Mouse (Mus musculus) ES-E14 (cell line): ENCODE measurements around the gene Rusc1. TPM values are rescaled to one million over a fixed set of nuclear protein-coding genes. Genes with fewer than 3 reads are reported as not detected.

Experiments used
- DNase-seq: peaks from one replicate; pipeline ENCODE4 v3.0.0-alpha.2; 2013; ENCODE audit warnings: low read depth, low spot score
- H3K27ac ChIP-seq: 2 replicates; pipeline ENCODE4 v1.5.1; 2012; ENCODE audit warnings: low read depth, mild to moderate bottlenecking, low read length, moderate library complexity, mixed read lengths; ENCODE audit not compliant: poor library complexity, insufficient read depth, severe bottlenecking
- H3K36me3 ChIP-seq: 2 replicates; pipeline ENCODE4 v1.6.1; 2012; ENCODE audit warnings: mild to moderate bottlenecking, low read length, moderate library complexity, mixed read lengths; ENCODE audit not compliant: control insufficient read depth, poor library complexity, insufficient read depth, severe bottlenecking
- H3K4me1 ChIP-seq, 2 experiments: fragments of 150-350 bp in 1 of 2; sonication (generic) in 1 of 2; 2 replicates each; pipeline ENCODE4 v1.6.1; 2012; ENCODE audit warnings: low read length in 2 of 2, mild to moderate bottlenecking in 1 of 2, mixed read lengths in 1 of 2; ENCODE audit not compliant: control insufficient read depth in 2 of 2, insufficient read depth in 2 of 2, poor library complexity in 1 of 2
- H3K4me3 ChIP-seq, 2 experiments: fragments of 150-350 bp in 1 of 2; sonication (generic) in 1 of 2; 2 replicates each; pipeline ENCODE4 v1.5.1; 2012; ENCODE audit warnings: low read length in 2 of 2, low read depth in 1 of 2, mild to moderate bottlenecking in 1 of 2, mixed read lengths in 1 of 2; ENCODE audit not compliant: insufficient read depth in 1 of 2, poor library complexity in 1 of 2, severe bottlenecking in 1 of 2
- H3K9ac ChIP-seq: 2 replicates; pipeline ENCODE4 v1.6.1; 2012; ENCODE audit warnings: low read depth, mild to moderate bottlenecking, low read length, mixed read lengths; ENCODE audit not compliant: poor library complexity, insufficient read depth, severe bottlenecking
- H3K9me3 ChIP-seq: fragments of 150-350 bp; sonication (generic); 2 replicates; pipeline ENCODE4 v1.6.1; 2012; ENCODE audit warnings: low read depth, mild to moderate bottlenecking, low read length; ENCODE audit not compliant: control insufficient read depth, insufficient read depth
- CHD2 ChIP-seq: IDR thresholded peaks from 2 replicates; pipeline ENCODE4 v1.6.1; 2014; ENCODE audit warnings: mild to moderate bottlenecking, low read depth, low read length, inconsistent platforms
- HCFC1 ChIP-seq: IDR thresholded peaks from 2 replicates; pipeline ENCODE4 v1.6.1; 2012; ENCODE audit warnings: low read length, inconsistent platforms, borderline replicate concordance; ENCODE audit not compliant: insufficient read depth
- MAFK ChIP-seq: IDR thresholded peaks from 2 replicates; pipeline ENCODE4 v1.6.1; 2014; ENCODE audit warnings: mild to moderate bottlenecking, low read depth, low read length, inconsistent platforms; ENCODE audit not compliant: insufficient read depth
- ZC3H11A ChIP-seq: IDR thresholded peaks from 2 replicates; pipeline ENCODE4 v1.6.1; 2012; ENCODE audit warnings: low read depth, mild to moderate bottlenecking, inconsistent platforms, low read length, borderline replicate concordance
- ZNF384 ChIP-seq: IDR thresholded peaks from 2 replicates; pipeline ENCODE4 v1.6.1; 2012; ENCODE audit warnings: low read depth, low read length, inconsistent platforms
- in situ Hi-C, 2 experiments: fragments of 600-800 bp; cut with MboI; formaldehyde crosslinking; loops; one replicate each; pipeline ENCODE4 v1.15.1; 2025; ENCODE audit warnings: low sequenced_read_pairs in 2 of 2, inconsistent platforms in 1 of 2; ENCODE audit not compliant: unreplicated experiment in 2 of 2
- total RNA-seq: library from RNA; depleted of rRNA; stranded (reverse); fragments of 300-350 nt; gene quantifications from 2 replicates; pipeline ENCODE4 v1.2.3, GENCODE M21; 2012

The Rusc1 gene
- total RNA-seq, 1 experiment = 13.3 TPM

DNA sequence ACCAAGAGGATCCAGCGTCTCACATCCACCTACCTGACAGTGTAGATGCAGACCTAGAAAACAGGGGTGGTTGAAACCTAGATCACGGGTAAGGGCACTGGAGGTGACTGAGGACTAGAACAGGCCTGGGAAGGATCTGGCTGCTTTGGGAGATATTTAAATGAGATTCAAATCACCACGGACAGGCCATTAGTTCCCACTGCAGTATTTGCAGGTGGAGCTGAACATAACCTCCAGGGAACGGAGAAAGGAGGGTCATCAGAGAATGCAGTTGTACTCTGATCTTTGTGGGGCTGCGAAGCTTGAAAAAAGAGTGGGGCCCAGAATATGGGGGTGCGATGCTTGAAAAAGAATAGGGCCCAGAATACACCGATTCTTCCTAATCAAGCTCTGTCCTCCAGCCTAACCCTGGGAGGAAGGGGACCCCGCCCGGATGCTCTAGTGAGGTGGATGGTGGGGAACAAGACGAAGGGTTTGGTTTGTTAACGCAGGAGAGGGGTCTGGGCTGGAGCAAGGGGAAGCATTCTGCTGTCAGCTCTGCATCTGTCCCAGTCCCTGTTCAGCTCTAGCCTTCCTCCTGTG is 511 bp downstream of the Rusc1 start:
- DNase-seq = no peak
- TF ChIP-seq MAFK (no peak), ZNF384 (no peak), CHD2 (no peak), HCFC1 (no peak)
- Histone ChIP-seq H3K27ac (no peak overlapping the region), H3K4me1 (peaks cover 3 to 32% of the 10 kb centered on the region in 2 experiments; a peak in 2 of 4 replicates), H3K9me3 (no peaks in the 10 kb centered on the region), H3K36me3 (peaks cover 26% of the 10 kb centered on the region; the same call in 1 of the 2 replicates), H3K4me3 (peak overlapping the region in 1 of 2 experiments; percentile 15; a peak in 3 of 4 replicates), H3K9ac (no peak overlapping the region)
- in situ Hi-C loops = no loop called here

DNA sequence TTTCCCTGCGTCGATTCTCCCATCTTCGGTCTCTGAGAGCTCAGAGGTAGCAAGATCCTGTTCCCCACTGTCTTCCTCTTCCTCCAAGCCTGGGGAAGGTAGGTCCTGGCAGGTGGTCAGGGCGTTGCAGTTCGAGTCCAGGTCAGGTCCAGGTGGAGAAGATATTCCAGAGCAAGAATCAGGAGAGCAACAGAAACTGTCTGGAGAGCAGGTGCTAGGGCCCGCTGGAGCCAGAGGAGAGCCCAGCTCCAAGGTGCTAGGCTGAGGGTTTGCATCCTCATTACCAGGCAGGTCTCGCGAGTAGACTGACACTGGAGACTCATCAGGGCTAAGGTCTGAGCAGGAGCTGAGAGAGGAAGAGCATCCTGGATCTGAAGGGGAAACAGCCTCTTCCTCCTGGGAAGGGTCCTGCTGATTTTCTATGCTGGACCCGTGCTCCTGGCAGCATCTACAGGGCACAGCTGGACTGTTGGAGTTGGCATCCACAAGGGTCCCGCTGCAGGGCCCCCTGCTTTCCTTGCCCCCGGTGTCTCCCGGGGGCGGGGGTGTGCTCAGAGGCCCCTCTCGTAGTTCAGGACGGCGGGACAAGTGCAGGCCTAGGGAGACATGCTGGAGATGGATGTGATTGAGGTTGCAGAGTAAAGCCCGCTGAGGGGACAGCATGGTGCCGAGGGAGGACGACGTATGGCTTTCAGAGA is 1.2 kb downstream of the Rusc1 start:
- H3K36me3 ChIP-seq = peaks cover 26% of the 10 kb centered on the region; the same call in 1 of the 2 replicates
- in situ Hi-C loops = no loop called here
- no peak overlapping the region for H3K27ac ChIP-seq
- no peaks in the 10 kb centered on the region for H3K9me3 ChIP-seq
- no peak overlapping the region for H3K9ac ChIP-seq
- DNase-seq = no peak
- peak overlapping the region; percentile 78 to 82; a peak in 1 of 4 replicates for H3K4me3 ChIP-seq
- H3K4me1 ChIP-seq = peaks cover 3 to 34% of the 10 kb centered on the region in 2 experiments; a peak in 2 of 4 replicates
- TF ChIP-seq CHD2 (no peak), ZNF384 (no peak), HCFC1 (no peak), MAFK (no peak), ZC3H11A (no peak)

DNA sequence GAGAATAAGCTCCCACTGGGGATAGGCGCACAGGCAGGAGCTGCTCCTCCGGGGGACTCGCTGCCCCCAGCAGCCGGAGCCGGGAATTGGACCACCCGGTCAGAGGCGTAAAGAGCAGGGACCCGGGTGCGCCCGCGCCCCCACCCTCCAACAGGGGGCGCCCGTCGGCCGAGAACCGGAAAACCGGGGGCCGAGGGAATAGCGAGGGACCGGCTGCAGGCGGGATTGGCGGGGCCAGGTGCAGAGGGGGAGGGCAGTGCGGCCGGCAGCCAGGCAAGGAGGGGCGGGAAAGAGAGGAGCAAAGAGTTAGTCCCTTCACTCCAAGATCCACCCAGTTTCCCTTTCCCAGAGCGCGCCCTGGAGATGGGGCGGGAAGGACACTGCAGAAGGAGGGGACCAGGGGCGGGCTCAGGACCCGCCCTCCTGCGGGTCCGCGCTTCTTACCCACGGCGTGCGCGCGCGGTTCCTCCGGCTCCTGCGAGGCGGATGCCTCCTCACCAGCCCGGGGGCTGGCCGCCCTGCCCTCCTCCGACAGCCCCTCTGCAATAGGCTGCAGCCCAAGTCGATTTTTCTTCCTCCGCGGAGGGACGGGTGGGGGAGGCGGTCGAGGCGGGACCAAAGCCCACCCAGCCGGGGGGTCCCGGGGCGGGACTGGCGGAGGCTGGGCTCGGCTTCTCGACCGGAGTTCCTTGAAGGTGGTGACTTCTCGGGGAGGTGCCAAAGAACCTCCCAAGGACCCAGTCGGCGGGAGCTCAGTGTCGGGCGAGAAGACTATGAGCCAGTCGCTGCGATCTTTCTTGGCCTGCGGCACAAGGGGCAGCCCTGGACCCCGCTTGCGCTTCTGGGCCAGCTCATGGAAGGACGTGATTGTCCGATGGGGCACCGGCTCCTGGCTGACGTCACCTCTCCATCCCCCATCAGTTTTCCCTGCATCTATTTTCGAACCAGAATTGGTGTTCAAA is 2.1 kb downstream of the Rusc1 start:
- TF ChIP-seq MAFK (no peak), ZNF384 (no peak), HCFC1 (no peak), CHD2 (no peak), ZC3H11A (no peak)
- peaks cover 20% of the 10 kb centered on the region; the same call in 1 of the 2 replicates for H3K36me3 ChIP-seq
- peak overlapping the region; percentile 47 for H3K9ac ChIP-seq
- H3K4me1 ChIP-seq = peaks cover 3 to 34% of the 10 kb centered on the region in 2 experiments; a peak in 2 of 4 replicates
- DNase-seq = peak; percentile 71
- H3K4me3 ChIP-seq = peak overlapping the region; percentile 78 to 82
- no peaks in the 10 kb centered on the region for H3K9me3 ChIP-seq
- H3K27ac ChIP-seq = no peak overlapping the region
- in situ Hi-C loops = no loop called here

DNA sequence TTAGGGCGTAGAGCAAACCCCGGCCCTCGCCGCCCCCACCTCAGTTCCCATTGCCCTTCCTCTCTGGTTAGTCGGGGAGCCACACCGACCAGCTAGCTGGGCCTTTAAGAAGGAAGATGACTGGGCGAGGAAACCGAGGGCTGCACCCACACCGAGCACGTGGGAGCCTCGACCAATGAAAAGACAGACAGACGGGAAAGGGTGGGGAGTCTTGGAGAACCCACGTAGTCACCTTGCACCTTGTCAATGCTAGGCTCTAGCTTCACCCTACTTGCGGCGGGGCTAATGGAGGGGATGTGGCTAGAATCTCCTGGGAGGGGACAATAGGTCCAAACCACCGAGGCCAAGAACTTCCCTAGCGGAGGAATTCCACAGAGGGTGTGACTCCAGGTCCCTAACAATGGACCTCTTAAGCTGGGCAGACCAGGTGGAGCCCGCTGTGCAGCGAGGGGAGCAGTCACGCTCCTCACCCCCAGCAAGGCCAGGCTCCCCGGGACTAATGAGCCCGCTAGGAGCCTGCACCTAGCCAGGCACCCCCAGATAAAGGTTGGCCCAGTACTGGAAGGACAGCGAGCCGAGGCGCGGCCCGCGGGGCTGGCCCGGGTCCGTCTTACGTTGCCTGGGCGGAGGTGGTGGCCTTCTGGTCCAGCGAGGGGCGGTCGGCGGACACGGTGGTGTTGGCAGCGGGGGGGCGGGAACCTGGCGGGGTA is 3.1 kb downstream of the Rusc1 start:
- peaks cover 3 to 33% of the 10 kb centered on the region in 2 experiments; a peak in 2 of 4 replicates for H3K4me1 ChIP-seq
- H3K9me3 ChIP-seq = no peaks in the 10 kb centered on the region
- in situ Hi-C loops = no loop called here
- TF ChIP-seq MAFK (no peak), ZC3H11A (no peak), ZNF384 (no peak), HCFC1 (no peak), CHD2 (no peak)
- no peak overlapping the region for H3K27ac ChIP-seq
- H3K4me3 ChIP-seq = peak overlapping the region; percentile 78 to 82
- H3K9ac ChIP-seq = peak overlapping the region; percentile 47
- DNase-seq = peak; percentile 78
- H3K36me3 ChIP-seq = peaks cover 12% of the 10 kb centered on the region; the same call in 1 of the 2 replicates
